Mouse (Mus musculus): ENCODE results near the gene Fam111a. TPM values are rescaled to one million over a fixed set of nuclear protein-coding genes. Genes with fewer than 3 reads are reported as not detected.
A peak's percentile ranks its signal among the peaks of the same experiment; 100 is the strongest.

Gene Fam111a
- polyA plus RNA-seq, 1 experiment from 2014 or later, result 6.8 TPM

- TF ChIP-seq CTCF (IDR thresholded peaks at IDR 0.05; ENCODE audit: low read depth), result peak; percentile 81
- ATAC-seq, result peak; percentile 77
- no peak overlapping the region for H3K27ac ChIP-seq (ENCODE audit: low read depth, low read length)
Observed at GRCm38 (mm10) chr19:12517671-12518540, 27.6 kb upstream of the Fam111a start.

DNA sequence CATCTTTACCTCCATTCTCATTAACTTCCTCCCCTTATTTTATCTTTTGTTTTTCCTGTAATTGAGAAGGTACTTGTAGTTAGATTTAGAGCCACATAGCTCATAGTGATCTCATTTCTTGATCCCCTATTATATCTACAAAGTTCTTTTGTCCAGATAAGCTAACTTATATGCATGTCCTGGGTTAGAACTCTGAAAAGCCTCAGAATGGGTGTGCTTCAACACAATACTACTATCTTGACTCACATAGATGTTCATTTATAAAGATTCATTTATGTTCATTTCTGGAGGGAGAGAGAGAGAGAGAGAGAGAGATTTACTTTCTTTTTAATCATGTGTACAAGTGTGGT lies 27.0 kb upstream of the Fam111a start:
- H3K4me1 ChIP-seq (replicated peaks; ENCODE audit: control insufficient read depth, insufficient read depth, low read length), result no peaks in the 10 kb centered on the region
- peak overlapping the region; percentile 78; the same call in 1 of the 2 replicates for H3K4me2 ChIP-seq (replicated peaks; ENCODE audit: low read depth)
- H3K27me3 ChIP-seq (replicated peaks; ENCODE audit: control insufficient read depth, insufficient read depth, low read length), result no peaks in the 10 kb centered on the region
- peak overlapping the region; percentile 53 for H3K4me3 ChIP-seq (ENCODE audit: low read depth, low read length)
- no peak overlapping the region for H3K9ac ChIP-seq (ENCODE audit: low read depth, low read length)
- no peaks in the 10 kb centered on the region for H3K9me3 ChIP-seq (ENCODE audit: control insufficient read depth)
- H3K27ac ChIP-seq (ENCODE audit: low read depth, low read length), result no peak overlapping the region
- no peak for TF ChIP-seq CTCF (IDR thresholded peaks at IDR 0.05; ENCODE audit: low read depth)
- ATAC-seq, result no peak
- no peaks in the 10 kb centered on the region for H3K36me3 ChIP-seq (ENCODE audit: control insufficient read depth, insufficient read depth)

More at GRCm38 (mm10) chr19:12517671-12518540, 27.6 kb upstream of the Fam111a start:
- no peaks in the 10 kb centered on the region for H3K4me1 ChIP-seq (replicated peaks; ENCODE audit: control insufficient read depth, insufficient read depth, low read length)
- no peaks in the 10 kb centered on the region for H3K27me3 ChIP-seq (replicated peaks; ENCODE audit: control insufficient read depth, insufficient read depth, low read length)
- H3K4me2 ChIP-seq (replicated peaks; ENCODE audit: low read depth), result peak overlapping the region; percentile 78
- H3K9ac ChIP-seq (ENCODE audit: low read depth, low read length), result peak overlapping the region; percentile 59; the same call in 1 of the 2 replicates
- peak overlapping the region; percentile 53 for H3K4me3 ChIP-seq (ENCODE audit: low read depth, low read length)
- no peaks in the 10 kb centered on the region for H3K9me3 ChIP-seq (ENCODE audit: control insufficient read depth)
- WGBS, result 3% methylated on average over 15 of the region's 16 CpGs
- H3K36me3 ChIP-seq (ENCODE audit: control insufficient read depth, insufficient read depth), result no peaks in the 10 kb centered on the region

DNA sequence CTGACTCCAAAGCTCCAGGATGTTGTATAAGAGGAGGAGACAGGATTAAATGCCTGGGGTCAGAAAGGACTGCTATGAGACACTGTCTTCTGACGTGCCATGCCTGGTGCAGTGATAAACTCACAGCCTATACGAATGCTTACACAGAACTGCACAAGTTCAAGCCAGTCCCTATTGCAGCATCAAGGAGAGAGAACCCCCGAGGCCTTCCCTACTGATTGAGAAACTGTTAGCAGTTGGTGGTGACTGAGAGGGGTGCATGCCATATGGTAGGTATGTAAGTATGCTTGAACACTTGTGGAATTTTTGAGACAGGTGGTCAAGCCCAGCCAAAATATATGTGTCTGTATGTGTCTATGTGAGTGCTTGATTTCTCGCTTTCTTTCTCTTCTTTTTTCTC lies 22.2 kb upstream of the Fam111a start:
- Histone ChIP-seq H3K36me3 (ENCODE audit: control insufficient read depth, insufficient read depth) (no peaks in the 10 kb centered on the region), H3K4me3 (ENCODE audit: low read depth, low read length) (no peak overlapping the region)
- WGBS, result 54% methylated on average over 4 of the region's 4 CpGs

GRCm38 (mm10) chr19:12537168-12537567 lies 8.4 kb upstream of the Fam111a start:
- no peak for TF ChIP-seq CTCF (IDR thresholded peaks at IDR 0.05; ENCODE audit: low read depth)
- H3K36me3 ChIP-seq (ENCODE audit: control insufficient read depth, insufficient read depth), result no peaks in the 10 kb centered on the region
- H3K4me1 ChIP-seq (replicated peaks; ENCODE audit: control insufficient read depth, insufficient read depth, low read length), result 0 out of 2 replicates have a peak, but pooled peaks cover 1% of the 10 kb centered on the region
- peak; percentile 45; the same call in 1 of the 2 replicates for ATAC-seq
- H3K27me3 ChIP-seq (replicated peaks; ENCODE audit: control insufficient read depth, insufficient read depth, low read length), result no peaks in the 10 kb centered on the region
- H3K4me3 ChIP-seq (ENCODE audit: low read depth, low read length), result no peak overlapping the region
- H3K4me2 ChIP-seq (replicated peaks; ENCODE audit: low read depth), result no peak overlapping the region
- H3K9ac ChIP-seq (ENCODE audit: low read depth, low read length), result no peak overlapping the region
- no peak overlapping the region for H3K27ac ChIP-seq (ENCODE audit: low read depth, low read length)
- H3K9me3 ChIP-seq (ENCODE audit: control insufficient read depth), result no peaks in the 10 kb centered on the region

More for the DNA sequence above, 22.2 kb upstream of the Fam111a start:
- TF ChIP-seq CTCF (IDR thresholded peaks at IDR 0.05; ENCODE audit: low read depth), result no peak
- no peaks in the 10 kb centered on the region for H3K4me1 ChIP-seq (replicated peaks; ENCODE audit: control insufficient read depth, insufficient read depth, low read length)
- H3K9ac ChIP-seq (ENCODE audit: low read depth, low read length), result no peak overlapping the region
- no peak overlapping the region for H3K4me2 ChIP-seq (replicated peaks; ENCODE audit: low read depth)
- H3K9me3 ChIP-seq (ENCODE audit: control insufficient read depth), result no peaks in the 10 kb centered on the region
- H3K27me3 ChIP-seq (replicated peaks; ENCODE audit: control insufficient read depth, insufficient read depth, low read length), result no peaks in the 10 kb centered on the region
- no peak overlapping the region for H3K27ac ChIP-seq (ENCODE audit: low read depth, low read length)
- ATAC-seq, result no peak

- Histone ChIP-seq H3K9ac (ENCODE audit: low read depth, low read length) (no peak overlapping the region), H3K36me3 (ENCODE audit: control insufficient read depth, insufficient read depth) (no peaks in the 10 kb centered on the region), H3K27ac (ENCODE audit: low read depth, low read length) (no peak overlapping the region), H3K9me3 (ENCODE audit: control insufficient read depth) (no peaks in the 10 kb centered on the region), H3K4me1 (replicated peaks; ENCODE audit: control insufficient read depth, insufficient read depth, low read length) (0 out of 2 replicates have a peak, but pooled peaks cover 2% of the 10 kb centered on the region), H3K27me3 (replicated peaks; ENCODE audit: control insufficient read depth, insufficient read depth, low read length) (no peaks in the 10 kb centered on the region), H3K4me3 (ENCODE audit: low read depth, low read length) (no peak overlapping the region), H3K4me2 (replicated peaks; ENCODE audit: low read depth) (no peak overlapping the region)
- no peak for TF ChIP-seq CTCF (IDR thresholded peaks at IDR 0.05; ENCODE audit: low read depth)
- ATAC-seq, result no peak
- 92% methylated on average over 1 of the region's 1 CpGs for WGBS
Observed at GRCm38 (mm10) chr19:12539975-12540374, 5.6 kb upstream of the Fam111a start.

DNA sequence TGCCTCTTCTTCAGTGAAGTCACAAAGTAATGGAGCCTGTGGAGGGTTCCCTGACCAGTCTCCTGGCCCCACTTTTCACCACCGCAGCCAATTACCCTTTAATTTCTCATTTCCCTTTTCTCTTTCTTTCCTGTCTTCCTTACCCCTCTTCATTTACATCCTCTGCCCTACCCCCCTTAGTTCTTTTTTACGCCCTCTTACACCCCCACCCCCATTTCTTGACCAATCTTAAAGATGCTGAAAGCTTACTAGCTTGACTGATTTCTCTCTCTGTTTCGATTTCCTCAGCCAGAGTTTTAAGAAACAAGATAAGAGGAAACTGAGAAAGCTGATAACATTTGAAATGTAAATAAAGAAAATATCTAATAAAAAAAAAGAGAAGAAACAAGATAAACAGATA lies 4.8 kb upstream of the Fam111a start:
- no peaks in the 10 kb centered on the region for H3K27me3 ChIP-seq (replicated peaks; ENCODE audit: control insufficient read depth, insufficient read depth, low read length)
- H3K9me3 ChIP-seq (ENCODE audit: control insufficient read depth), result no peaks in the 10 kb centered on the region
- H3K27ac ChIP-seq (ENCODE audit: low read depth, low read length), result no peak overlapping the region
- no peaks in the 10 kb centered on the region for H3K36me3 ChIP-seq (ENCODE audit: control insufficient read depth, insufficient read depth)
- H3K9ac ChIP-seq (ENCODE audit: low read depth, low read length), result no peak overlapping the region
- TF ChIP-seq CTCF (IDR thresholded peaks at IDR 0.05; ENCODE audit: low read depth), result no peak
- 0 out of 2 replicates have a peak, but pooled peaks cover 2% of the 10 kb centered on the region for H3K4me1 ChIP-seq (replicated peaks; ENCODE audit: control insufficient read depth, insufficient read depth, low read length)
- ATAC-seq, result no peak
- WGBS, result 52% methylated on average over 3 of the region's 3 CpGs
- H3K4me3 ChIP-seq (ENCODE audit: low read depth, low read length), result no peak overlapping the region
- H3K4me2 ChIP-seq (replicated peaks; ENCODE audit: low read depth), result no peak overlapping the region

Data from intestine, postnatal 0 days (tissue).